Mouse (Mus musculus): ENCODE results near the gene Crabp1. TPM values are rescaled to one million over a fixed set of nuclear protein-coding genes. Genes with fewer than 3 reads are reported as not detected.

Crabp1 gene
- polyA plus RNA-seq, 1 experiment, result 1.1 TPM

DNA sequence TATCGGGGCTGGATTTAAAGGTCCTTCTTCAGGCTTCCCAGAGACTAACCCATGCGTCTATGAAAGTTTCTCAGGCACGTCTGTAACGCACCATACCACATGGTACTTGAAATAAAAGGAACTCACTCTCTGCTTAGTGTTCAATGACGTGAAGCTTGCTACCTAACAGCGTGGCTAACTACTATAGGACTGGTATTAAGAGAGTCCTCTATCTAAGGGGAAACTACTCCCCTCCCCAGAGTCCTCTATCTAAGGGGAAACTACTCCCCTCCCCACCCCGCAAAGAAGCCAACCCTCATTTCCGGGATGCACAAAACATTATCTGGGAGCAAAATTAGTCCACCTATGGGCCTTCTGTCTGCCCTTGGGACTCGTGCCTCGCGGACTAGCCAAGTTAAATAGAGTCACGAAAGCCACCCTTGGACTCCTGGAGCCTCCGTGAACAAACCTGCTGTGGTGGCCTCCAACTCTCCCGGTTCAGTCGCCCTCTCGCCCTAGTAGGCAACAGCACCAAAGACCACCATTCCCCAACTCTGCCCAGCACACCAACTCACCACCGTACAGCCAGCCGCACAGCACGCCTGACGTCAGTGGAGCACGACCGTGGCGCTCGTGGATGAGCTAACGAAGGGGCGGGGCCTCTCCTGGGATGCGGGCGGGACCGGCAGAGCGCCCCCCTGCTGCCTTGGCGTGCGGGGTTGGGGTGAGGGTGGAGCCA, 30.5 kb upstream of the Crabp1 start, which contains the start of gene Wdr61:
Gene Wdr61 (minus strand): TSS at position 599 of the 718 bp plus-strand sequence.
- Histone ChIP-seq H3K27ac (ENCODE audit: insufficient read depth, low read depth, low read length) (peak within 1 kb of the TSS; percentile 43; the same call in 1 of the 2 replicates), H3K4me3 (ENCODE audit: insufficient read depth, low read depth, low read length) (peak within 1 kb of the TSS; percentile 94), H3K36me3 (ENCODE audit: control insufficient read depth, insufficient read depth, low read length) (0 out of 2 replicates have a peak, but pooled peaks cover 2% of the 10 kb centered on the region), H3K27me3 (replicated peaks; ENCODE audit: control insufficient read depth, insufficient read depth, low read length) (no peaks in the 10 kb centered on the region), H3K4me1 (ENCODE audit: control insufficient read depth, insufficient read depth, low read length) (peaks cover 6% of the 10 kb centered on the region; the same call in 1 of the 2 replicates)
- DNase-seq, result peak; percentile 98
- WGBS, result under 1% methylated on average over 32 of the region's 32 CpGs
- TF ChIP-seq POLR2A (IDR thresholded peaks at IDR 0.05; ENCODE audit: low read depth, low read length), result peak; percentile 82
- peak; percentile 45 for TF ChIP-seq CTCF (conservative IDR thresholded peaks at IDR 0.05; ENCODE audit: insufficient read depth, insufficient read length, low read depth, low read length)

- peaks cover 6% of the 10 kb centered on the region; the same call in 1 of the 2 replicates for H3K4me1 ChIP-seq (ENCODE audit: control insufficient read depth, insufficient read depth, low read length)
- no peak for DNase-seq
- no peaks in the 10 kb centered on the region for H3K27me3 ChIP-seq (replicated peaks; ENCODE audit: control insufficient read depth, insufficient read depth, low read length)
- no peak overlapping the region for H3K4me3 ChIP-seq (ENCODE audit: insufficient read depth, low read depth, low read length)
- 18% methylated on average over 11 of the region's 11 CpGs for WGBS
- TF ChIP-seq CTCF (conservative IDR thresholded peaks at IDR 0.05; ENCODE audit: insufficient read depth, insufficient read length, low read depth, low read length) (no peak), POLR2A (IDR thresholded peaks at IDR 0.05; ENCODE audit: low read depth, low read length) (no peak)
- no peak overlapping the region for H3K27ac ChIP-seq (ENCODE audit: insufficient read depth, low read depth, low read length)
- no peaks in the 10 kb centered on the region for H3K36me3 ChIP-seq (ENCODE audit: control insufficient read depth, insufficient read depth, low read length)
Observed at GRCm38 (mm10) chr9:54734639-54735252, 29.8 kb upstream of the Crabp1 start.

GRCm38 (mm10) chr9:54736284-54736701, 28.3 kb upstream of the Crabp1 start:
- peaks cover 6% of the 10 kb centered on the region; the same call in 1 of the 2 replicates for H3K4me1 ChIP-seq (ENCODE audit: control insufficient read depth, insufficient read depth, low read length)
- no peak overlapping the region for H3K27ac ChIP-seq (ENCODE audit: insufficient read depth, low read depth, low read length)
- no peaks in the 10 kb centered on the region for H3K36me3 ChIP-seq (ENCODE audit: control insufficient read depth, insufficient read depth, low read length)
- no peak for TF ChIP-seq POLR2A (IDR thresholded peaks at IDR 0.05; ENCODE audit: low read depth, low read length)
- TF ChIP-seq CTCF (conservative IDR thresholded peaks at IDR 0.05; ENCODE audit: insufficient read depth, insufficient read length, low read depth, low read length), result peak; percentile 72
- WGBS, result 18% methylated on average over 9 of the region's 9 CpGs
- no peaks in the 10 kb centered on the region for H3K27me3 ChIP-seq (replicated peaks; ENCODE audit: control insufficient read depth, insufficient read depth, low read length)
- no peak overlapping the region for H3K4me3 ChIP-seq (ENCODE audit: insufficient read depth, low read depth, low read length)
- DNase-seq, result peak; percentile 45

DNA sequence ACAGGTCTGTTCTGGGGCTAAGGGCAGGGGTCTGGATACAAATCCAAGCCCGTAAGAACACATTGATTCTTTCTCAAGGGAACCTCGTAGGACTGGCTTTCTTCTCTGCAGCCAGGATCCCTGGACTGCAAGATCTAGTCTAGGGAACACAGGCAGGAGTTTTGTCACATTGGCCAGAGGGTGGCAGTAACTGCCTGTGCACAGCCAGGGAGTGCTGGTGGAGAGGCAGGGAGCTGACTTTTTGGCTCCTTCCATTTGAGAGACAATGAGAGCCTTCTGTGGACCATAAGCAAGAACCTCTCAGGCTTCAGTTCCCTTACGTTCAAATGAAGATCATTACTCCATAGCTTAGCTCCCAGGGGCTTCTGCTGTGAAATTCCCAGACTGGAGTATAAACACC, 26.2 kb upstream of the Crabp1 start:
- Histone ChIP-seq H3K27me3 (replicated peaks; ENCODE audit: control insufficient read depth, insufficient read depth, low read length) (no peaks in the 10 kb centered on the region), H3K4me3 (ENCODE audit: insufficient read depth, low read depth, low read length) (no peak overlapping the region), H3K4me1 (ENCODE audit: control insufficient read depth, insufficient read depth, low read length) (peaks cover 3% of the 10 kb centered on the region; the same call in 1 of the 2 replicates), H3K27ac (ENCODE audit: insufficient read depth, low read depth, low read length) (no peak overlapping the region), H3K36me3 (ENCODE audit: control insufficient read depth, insufficient read depth, low read length) (no peaks in the 10 kb centered on the region)
- TF ChIP-seq CTCF (conservative IDR thresholded peaks at IDR 0.05; ENCODE audit: insufficient read depth, insufficient read length, low read depth, low read length) (peak; percentile 77), POLR2A (IDR thresholded peaks at IDR 0.05; ENCODE audit: low read depth, low read length) (no peak)
- WGBS, result 36% methylated on average over 3 of the region's 3 CpGs
- DNase-seq, result peak; percentile 59

GRCm38 (mm10) chr9:54743891-54744290, 20.7 kb upstream of the Crabp1 start:
- no peaks in the 10 kb centered on the region for H3K27me3 ChIP-seq (replicated peaks; ENCODE audit: control insufficient read depth, insufficient read depth, low read length)
- WGBS, result 81% methylated on average over 4 of the region's 4 CpGs
- H3K27ac ChIP-seq (ENCODE audit: insufficient read depth, low read depth, low read length), result no peak overlapping the region
- no peaks in the 10 kb centered on the region for H3K36me3 ChIP-seq (ENCODE audit: control insufficient read depth, insufficient read depth, low read length)
- DNase-seq, result no peak
- H3K4me3 ChIP-seq (ENCODE audit: insufficient read depth, low read depth, low read length), result no peak overlapping the region
- no peaks in the 10 kb centered on the region for H3K4me1 ChIP-seq (ENCODE audit: control insufficient read depth, insufficient read depth, low read length)
- no peak for TF ChIP-seq CTCF (conservative IDR thresholded peaks at IDR 0.05; ENCODE audit: insufficient read depth, insufficient read length, low read depth, low read length)
- no peak for TF ChIP-seq POLR2A (IDR thresholded peaks at IDR 0.05; ENCODE audit: low read depth, low read length)

DNA sequence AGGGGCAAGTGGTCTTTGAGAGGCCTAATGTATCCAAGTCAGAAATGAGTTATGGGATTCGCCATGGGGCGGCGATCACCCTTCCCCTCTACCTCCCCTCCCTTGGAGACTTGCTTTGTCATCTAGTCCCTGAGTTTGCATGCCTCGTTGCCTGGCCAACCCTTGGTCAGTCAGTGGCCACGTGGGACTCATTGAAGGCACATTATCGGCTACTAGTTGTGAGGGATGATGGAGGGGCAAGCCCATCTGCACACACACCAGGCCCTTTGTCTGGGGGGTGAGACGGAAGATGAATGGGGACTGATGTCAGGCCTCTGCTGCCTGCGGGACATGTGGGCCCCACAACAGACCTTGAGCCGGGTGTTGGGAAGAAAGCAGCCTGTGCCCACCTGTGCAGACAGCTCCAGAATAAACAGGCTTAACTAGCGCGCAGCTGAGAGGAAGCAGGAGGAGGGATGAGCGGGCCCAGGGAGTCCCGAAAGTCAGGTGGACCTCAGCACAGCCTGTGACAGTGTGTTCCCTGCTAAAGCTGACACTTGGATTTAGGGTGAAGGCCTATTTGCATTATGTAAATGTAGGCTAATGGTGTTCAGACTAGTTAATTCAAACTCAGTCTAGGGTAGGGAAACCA, 18.7 kb upstream of the Crabp1 start:
- no peak overlapping the region for H3K27ac ChIP-seq (ENCODE audit: insufficient read depth, low read depth, low read length)
- H3K36me3 ChIP-seq (ENCODE audit: control insufficient read depth, insufficient read depth, low read length), result no peaks in the 10 kb centered on the region
- DNase-seq, result no peak
- TF ChIP-seq CTCF (conservative IDR thresholded peaks at IDR 0.05; ENCODE audit: insufficient read depth, insufficient read length, low read depth, low read length) (no peak), POLR2A (IDR thresholded peaks at IDR 0.05; ENCODE audit: low read depth, low read length) (no peak)
- 65% methylated on average over 13 of the region's 13 CpGs for whole genome bisulfite sequencing
- no peak overlapping the region for H3K4me3 ChIP-seq (ENCODE audit: insufficient read depth, low read depth, low read length)
- H3K27me3 ChIP-seq (replicated peaks; ENCODE audit: control insufficient read depth, insufficient read depth, low read length), result no peaks in the 10 kb centered on the region
- H3K4me1 ChIP-seq (ENCODE audit: control insufficient read depth, insufficient read depth, low read length), result no peaks in the 10 kb centered on the region

Data from kidney, adult 2 months (tissue).